Mouse (Mus musculus): Measurements from ENCODE around the gene Napsa. TPM values are rescaled to one million over a fixed set of nuclear protein-coding genes. Genes with fewer than 3 reads are reported as not detected.

Napsa gene
- under 1 TPM in 1 of 2 experiments, not detected in 1; 0.30 TPM for total RNA-seq (2021)
- long read RNA-seq, experiment 1 = 0 reads
- long read RNA-seq, experiment 2, partial matches to known transcripts = 0 of 1 reads
- long read RNA-seq, experiment 2, other reads (novel, unspliced or antisense) = 1 of 1 reads

GRCm38 (mm10) chr7:44572213-44572701 lies at the start of gene Napsa:
Gene Napsa (plus strand): TSS chr7:44572380.
- no peak for DNase-seq (ENCODE audit: low spot score in 2 of 2)

- DNase-seq (ENCODE audit: low spot score in 2 of 2) = no peak
Observed at GRCm38 (mm10) chr7:44523056-44523455, 49.1 kb upstream of the Napsa start.

GRCm38 (mm10) chr7:44524502-44524901 lies 47.7 kb upstream of the Napsa start, which contains the start of gene Mybpc2:
Gene Mybpc2 (minus strand): TSS chr7:44524656.
- no peak for DNase-seq (ENCODE audit: low spot score in 2 of 2)

- peak; percentile 19 to 55 for DNase-seq (ENCODE audit: low spot score in 2 of 2)
Observed at GRCm38 (mm10) chr7:44525126-44525832, 46.9 kb upstream of the Napsa start.

GRCm38 (mm10) chr7:44526414-44527154 lies 45.6 kb upstream of the Napsa start:
- no peak for DNase-seq (ENCODE audit: low spot score in 2 of 2)

GRCm38 (mm10) chr7:44527483-44528398 lies 44.4 kb upstream of the Napsa start:
- DNase-seq (ENCODE audit: low spot score in 2 of 2) = peak; percentile 52 to 54

- DNase-seq (ENCODE audit: low spot score in 2 of 2) = no peak
Observed at GRCm38 (mm10) chr7:44529518-44529917, 42.7 kb upstream of the Napsa start.

GRCm38 (mm10) chr7:44530507-44530906 lies 41.7 kb upstream of the Napsa start:
- DNase-seq (ENCODE audit: low spot score in 2 of 2) = no peak

GRCm38 (mm10) chr7:44531207-44531606 lies 41.0 kb upstream of the Napsa start:
- DNase-seq (ENCODE audit: low spot score in 2 of 2) = no peak

- no peak for DNase-seq (ENCODE audit: low spot score in 2 of 2)
Observed at GRCm38 (mm10) chr7:44531946-44532732, 40.0 kb upstream of the Napsa start, which contains the start of gene Spib. Gene Spib (minus strand): TSS chr7:44532071.

- DNase-seq (ENCODE audit: low spot score in 2 of 2) = no peak
Observed at GRCm38 (mm10) chr7:44532918-44533745, 39.0 kb upstream of the Napsa start.

GRCm38 (mm10) chr7:44533746-44534045 lies 38.5 kb upstream of the Napsa start:
- no peak for DNase-seq (ENCODE audit: low spot score in 2 of 2)

GRCm38 (mm10) chr7:44534242-44534641 lies 37.9 kb upstream of the Napsa start:
- DNase-seq (ENCODE audit: low spot score in 2 of 2) = no peak

- no peak for DNase-seq (ENCODE audit: low spot score in 2 of 2)
Observed at GRCm38 (mm10) chr7:44534656-44535441, 37.3 kb upstream of the Napsa start.

- DNase-seq (ENCODE audit: low spot score in 2 of 2) = no peak
Observed at GRCm38 (mm10) chr7:44535657-44536589, 36.3 kb upstream of the Napsa start.

GRCm38 (mm10) chr7:44536590-44536968 lies 35.6 kb upstream of the Napsa start:
- no peak for DNase-seq (ENCODE audit: low spot score in 2 of 2)

GRCm38 (mm10) chr7:44537009-44537408 lies 35.2 kb upstream of the Napsa start:
- DNase-seq (ENCODE audit: low spot score in 2 of 2) = no peak
